Mouse (Mus musculus) retina, adult 2 months (tissue): ENCODE data around the gene Actr8.

Experiments used
- DNase-seq: peaks from one replicate; pipeline ENCODE4 v3.0.0-alpha.2; 2012; ENCODE audit warnings: low read depth, low spot score

Actr8 gene

DNA sequence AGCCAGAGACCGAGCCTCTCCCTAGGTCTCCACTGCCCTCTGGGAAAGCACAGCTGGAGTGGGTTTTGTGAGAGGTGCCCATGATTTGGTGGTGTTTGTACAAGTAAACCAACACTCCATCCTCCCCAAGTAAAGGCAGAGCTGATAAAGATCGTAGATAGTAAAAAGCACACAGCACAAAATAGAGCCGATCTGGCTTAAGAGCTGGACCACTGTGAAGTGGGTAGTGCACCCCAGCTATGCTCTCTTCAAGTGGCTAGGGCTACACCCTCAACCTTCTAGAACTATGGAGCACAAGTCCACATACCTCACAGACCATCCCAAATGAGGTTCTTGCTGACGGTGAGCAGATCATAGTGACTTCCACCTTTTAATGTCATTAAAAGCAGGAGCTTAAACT is 61.3 kb downstream of the Actr8 start:
- no peak for DNase-seq

DNA sequence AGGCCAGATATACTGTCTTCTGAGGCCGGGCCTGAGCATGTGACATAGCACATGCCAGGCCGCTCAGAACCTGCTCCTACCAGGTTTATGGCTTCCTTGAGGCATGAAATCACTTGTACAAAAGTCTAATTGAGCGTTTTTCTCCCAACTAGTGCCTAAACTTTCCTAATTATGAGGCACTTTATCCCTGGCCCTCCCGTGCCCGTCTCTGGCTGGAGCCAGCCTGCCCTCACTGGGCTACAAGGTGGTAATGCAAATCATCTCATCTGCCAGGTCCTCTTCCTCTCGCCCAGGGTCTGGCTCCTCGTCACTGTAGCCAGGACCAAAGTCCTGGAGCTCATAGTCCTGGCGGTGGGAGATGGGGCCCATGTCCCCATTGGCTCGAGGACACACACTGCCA is 63.7 kb downstream of the Actr8 start:
- DNase-seq: no peak

DNA sequence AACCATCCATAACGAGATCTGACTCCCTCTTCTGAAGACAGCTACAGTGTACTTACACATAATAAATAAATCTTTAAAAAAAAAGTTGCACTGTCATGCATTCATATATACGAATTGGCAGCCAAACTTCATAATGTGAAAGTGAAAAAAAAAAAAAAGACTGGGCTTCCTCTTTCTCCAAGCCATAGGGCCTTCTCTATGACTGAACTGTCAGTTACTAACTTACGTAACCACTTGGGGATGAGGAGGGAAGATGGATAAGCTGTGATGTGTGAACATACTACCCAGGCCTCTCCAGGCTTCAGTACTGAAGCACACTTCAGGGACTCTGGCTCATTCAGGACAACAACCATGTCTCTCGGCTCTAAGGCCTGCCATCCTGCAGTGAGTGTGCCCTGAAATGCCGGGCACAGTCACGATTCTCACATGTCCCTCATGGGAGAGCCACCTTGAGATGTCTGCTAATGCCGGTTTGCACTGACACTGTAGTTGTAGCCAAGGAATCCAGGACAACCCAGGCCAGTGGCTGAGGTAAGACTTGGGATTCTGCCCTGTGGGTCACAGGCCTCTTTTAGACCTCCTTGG is 65.3 kb downstream of the Actr8 start:
- no peak for DNase-seq

DNA sequence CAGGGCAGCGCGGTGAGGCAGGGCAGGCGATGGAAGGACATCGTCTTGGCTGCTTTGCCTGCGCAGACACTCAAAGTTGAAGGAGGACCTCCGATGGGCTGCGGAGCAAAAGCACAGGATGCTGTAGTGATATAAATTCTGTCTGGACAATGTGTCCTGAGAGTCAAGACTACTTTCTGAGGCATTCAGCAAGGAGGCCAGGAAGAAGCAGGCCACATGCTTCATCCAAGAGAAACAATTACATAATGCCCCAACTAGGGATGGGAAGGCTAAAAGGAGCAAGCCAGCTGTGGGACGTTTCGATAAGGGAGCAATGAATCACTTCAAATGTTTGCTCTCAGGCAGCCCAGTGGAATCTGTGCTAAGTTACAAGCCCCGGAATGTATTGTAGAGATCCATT is 67.1 kb downstream of the Actr8 start:
- DNase-seq: no peak

DNA sequence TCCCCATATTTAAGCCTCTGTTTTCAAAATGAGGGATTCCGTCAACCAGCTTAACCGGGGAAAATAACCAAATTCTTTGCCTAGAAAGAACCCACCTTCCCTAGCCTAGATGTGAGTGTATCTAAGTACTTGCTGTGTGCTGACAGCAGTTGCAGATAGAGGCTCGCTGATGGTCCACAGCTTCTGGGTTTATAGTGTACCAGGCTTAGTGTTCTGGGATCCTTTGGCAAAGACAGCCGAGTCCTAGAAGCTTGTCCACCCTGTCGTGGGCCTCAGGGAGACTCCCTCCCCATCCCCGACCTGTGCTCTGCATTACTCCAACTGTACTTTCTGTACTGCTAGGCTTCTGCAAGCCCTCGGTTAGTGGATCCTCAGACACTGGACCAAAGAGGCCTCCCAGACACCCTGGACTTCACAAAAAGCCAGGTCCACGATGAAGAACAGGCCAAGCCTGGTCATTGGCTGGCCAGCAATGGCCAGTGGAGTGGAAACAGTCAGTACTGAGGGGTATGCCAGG is 67.6 kb downstream of the Actr8 start:
- DNase-seq: no peak

DNA sequence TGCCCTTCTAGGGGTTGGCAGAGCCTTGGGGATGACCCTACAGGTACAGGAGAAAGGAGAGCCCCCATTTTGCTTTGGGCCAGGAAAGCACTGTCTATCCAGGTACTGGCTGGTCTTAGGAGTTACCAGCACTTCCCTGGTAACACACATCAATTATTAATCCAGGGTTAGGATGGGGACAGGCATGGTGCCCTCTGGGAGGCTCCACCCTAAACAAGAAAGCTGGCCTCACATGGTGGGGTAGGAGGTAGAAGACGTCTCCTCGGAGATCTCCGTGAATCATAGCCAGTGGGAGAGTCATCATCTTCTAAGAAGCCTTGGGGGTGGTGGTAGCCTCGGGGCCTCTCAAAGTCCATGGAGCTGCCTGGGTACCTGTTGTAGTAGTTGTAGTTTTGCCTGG is 68.8 kb downstream of the Actr8 start:
- no peak for DNase-seq

DNA sequence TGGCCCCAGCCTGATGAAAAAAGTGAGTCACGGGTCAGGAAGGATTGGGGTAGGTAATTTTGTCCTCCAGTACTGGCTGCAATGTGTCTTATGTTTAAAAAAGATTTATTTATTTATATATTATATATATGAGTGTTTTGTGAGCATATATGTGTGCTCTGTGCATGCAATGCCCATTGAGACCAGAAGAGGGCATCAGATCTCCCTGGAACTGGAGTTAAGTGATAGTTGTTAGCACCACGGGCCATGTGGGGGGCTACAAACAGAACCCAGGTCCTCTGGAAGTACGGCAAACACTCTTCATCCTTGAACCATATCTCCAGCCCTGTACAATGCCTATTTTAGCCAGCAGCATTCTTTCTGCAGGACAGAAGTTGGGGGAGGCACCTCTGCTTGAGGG is 69.9 kb downstream of the Actr8 start:
- no peak for DNase-seq

DNA sequence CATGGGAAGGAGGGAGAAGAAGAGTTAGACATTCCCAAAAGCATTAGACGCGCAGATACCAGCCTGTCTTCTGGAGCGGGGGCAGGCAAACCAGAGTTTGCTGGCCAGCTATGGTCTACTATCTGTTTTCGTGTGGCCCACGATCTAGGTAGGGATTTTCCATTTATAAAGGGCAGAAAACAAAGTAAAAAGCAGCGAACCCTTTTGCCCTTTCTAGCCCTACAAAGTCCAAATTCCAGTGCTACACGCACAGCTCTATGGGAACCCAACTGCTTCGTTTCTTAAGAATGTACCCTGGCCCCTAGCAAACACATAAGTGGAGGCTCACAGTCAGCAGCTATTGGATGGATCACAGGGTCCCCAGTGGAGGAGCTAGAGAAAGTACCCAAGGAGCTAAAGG is 72.1 kb downstream of the Actr8 start:
- no peak for DNase-seq

DNA sequence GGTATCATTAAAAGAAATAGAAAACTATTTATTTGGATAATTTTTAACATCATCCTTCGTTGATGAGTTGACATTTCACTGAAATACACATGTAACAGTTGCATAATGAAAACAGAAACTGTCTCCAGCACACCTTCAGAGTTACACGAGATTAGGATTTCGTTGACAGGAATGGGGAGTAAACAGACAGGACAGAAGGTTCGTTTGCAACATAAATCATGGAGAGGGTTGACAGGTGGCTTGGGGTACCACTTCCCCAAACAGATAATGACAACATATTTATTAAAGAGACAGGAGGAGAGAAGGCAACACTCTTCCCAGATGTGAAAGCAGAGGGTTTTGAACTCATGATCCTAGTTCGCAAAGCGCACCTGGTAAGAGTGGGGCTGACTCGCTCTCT is 76.8 kb downstream of the Actr8 start:
- no peak for DNase-seq
